Mouse (Mus musculus): ENCODE measurements at regions not wholly inside any gene's neighbourhood (a gene's known extent, or its start where the extent isn't known, plus 50 kb on each side); places are given as distances from the start of the nearest gene placed in this dataset.

- no peak for TF ChIP-seq NANOG (IDR thresholded peaks at IDR 0.05; ENCODE audit: borderline replicate concordance, low read length)
- TF ChIP-seq CTCF (conservative IDR thresholded peaks at IDR 0.05; ENCODE audit: low read length) = no peak
- no peak for TF ChIP-seq POU5F1 (IDR thresholded peaks at IDR 0.05; ENCODE audit: borderline replicate concordance, low read length)
- H3K27me3 ChIP-seq (ENCODE audit: insufficient read depth, low read length) = no peaks in the 10 kb centered on the region
- H3K4me1 ChIP-seq (replicated peaks; ENCODE audit: low read depth, low read length) = no peaks in the 10 kb centered on the region
- no peaks in the 10 kb centered on the region for H3K36me3 ChIP-seq (ENCODE audit: insufficient read depth, low read length)
- peaks cover 4% of the 10 kb centered on the region; the same call in 1 of the 2 replicates for H3K9me3 ChIP-seq (ENCODE audit: low read length)
- H3K4me3 ChIP-seq (replicated peaks; ENCODE audit: low read length) = no peak overlapping the region
Measured at GRCm38 (mm10) chr16:93392024-93392675, 211.7 kb downstream of the Setd4 start.

GRCm38 (mm10) chr16:93387578-93388116, 216.2 kb downstream of the Setd4 start:
- Histone ChIP-seq H3K27me3 (ENCODE audit: insufficient read depth, low read length) (no peaks in the 10 kb centered on the region), H3K4me3 (replicated peaks; ENCODE audit: low read length) (no peak overlapping the region), H3K9me3 (ENCODE audit: low read length) (no peaks in the 10 kb centered on the region), H3K4me1 (replicated peaks; ENCODE audit: low read depth, low read length) (no peaks in the 10 kb centered on the region), H3K36me3 (ENCODE audit: insufficient read depth, low read length) (no peaks in the 10 kb centered on the region)
- no peak for TF ChIP-seq NANOG (IDR thresholded peaks at IDR 0.05; ENCODE audit: borderline replicate concordance, low read length)
- TF ChIP-seq POU5F1 (IDR thresholded peaks at IDR 0.05; ENCODE audit: borderline replicate concordance, low read length) = no peak
- TF ChIP-seq CTCF (conservative IDR thresholded peaks at IDR 0.05; ENCODE audit: low read length) = no peak

- no peaks in the 10 kb centered on the region for H3K36me3 ChIP-seq (ENCODE audit: insufficient read depth, low read length)
- no peak overlapping the region for H3K4me3 ChIP-seq (replicated peaks; ENCODE audit: low read length)
- TF ChIP-seq POU5F1 (IDR thresholded peaks at IDR 0.05; ENCODE audit: borderline replicate concordance, low read length) = no peak
- TF ChIP-seq NANOG (IDR thresholded peaks at IDR 0.05; ENCODE audit: borderline replicate concordance, low read length) = no peak
- TF ChIP-seq CTCF (conservative IDR thresholded peaks at IDR 0.05; ENCODE audit: low read length) = no peak
- H3K9me3 ChIP-seq (ENCODE audit: low read length) = no peaks in the 10 kb centered on the region
- no peaks in the 10 kb centered on the region for H3K4me1 ChIP-seq (replicated peaks; ENCODE audit: low read depth, low read length)
- no peaks in the 10 kb centered on the region; the same call in 1 of the 2 replicates for H3K27me3 ChIP-seq (ENCODE audit: insufficient read depth, low read length)
Measured at GRCm38 (mm10) chr16:93384039-93384537, 219.8 kb downstream of the Setd4 start.

DNA sequence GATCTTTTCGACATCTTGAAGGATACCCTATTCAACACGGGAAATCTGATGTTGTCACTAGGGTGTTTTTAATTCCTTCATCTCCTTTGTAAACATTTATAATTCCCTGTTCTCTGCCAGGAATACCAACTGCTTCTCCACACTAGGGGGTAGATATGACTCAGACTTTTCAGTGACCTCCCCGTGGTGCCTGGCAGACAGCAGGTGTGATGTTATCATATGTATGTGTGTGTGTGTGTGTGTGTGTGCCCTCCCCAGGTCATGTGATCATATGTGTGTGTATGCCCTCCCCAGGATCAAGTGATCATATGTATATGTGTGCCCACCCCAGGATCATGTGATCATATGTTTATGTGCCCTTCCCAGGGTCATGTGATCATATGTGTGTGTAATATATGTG, 220.9 kb downstream of the Setd4 start:
- no peaks in the 10 kb centered on the region; the same call in 1 of the 2 replicates for H3K27me3 ChIP-seq (ENCODE audit: insufficient read depth, low read length)
- no peaks in the 10 kb centered on the region for H3K36me3 ChIP-seq (ENCODE audit: insufficient read depth, low read length)
- no peaks in the 10 kb centered on the region for H3K4me1 ChIP-seq (replicated peaks; ENCODE audit: low read depth, low read length)
- H3K4me3 ChIP-seq (replicated peaks; ENCODE audit: low read length) = no peak overlapping the region
- no peaks in the 10 kb centered on the region for H3K9me3 ChIP-seq (ENCODE audit: low read length)
- no peak for TF ChIP-seq NANOG (IDR thresholded peaks at IDR 0.05; ENCODE audit: borderline replicate concordance, low read length)
- TF ChIP-seq CTCF (conservative IDR thresholded peaks at IDR 0.05; ENCODE audit: low read length) = no peak
- no peak for TF ChIP-seq POU5F1 (IDR thresholded peaks at IDR 0.05; ENCODE audit: borderline replicate concordance, low read length)

GRCm38 (mm10) chr16:93380717-93381671, 222.9 kb downstream of the Setd4 start:
- H3K4me3 ChIP-seq (replicated peaks; ENCODE audit: low read length) = no peak overlapping the region
- H3K36me3 ChIP-seq (ENCODE audit: insufficient read depth, low read length) = no peaks in the 10 kb centered on the region
- H3K4me1 ChIP-seq (replicated peaks; ENCODE audit: low read depth, low read length) = no peaks in the 10 kb centered on the region
- TF ChIP-seq POU5F1 (IDR thresholded peaks at IDR 0.05; ENCODE audit: borderline replicate concordance, low read length) = no peak
- TF ChIP-seq NANOG (IDR thresholded peaks at IDR 0.05; ENCODE audit: borderline replicate concordance, low read length) = no peak
- no peak for TF ChIP-seq CTCF (conservative IDR thresholded peaks at IDR 0.05; ENCODE audit: low read length)
- H3K9me3 ChIP-seq (ENCODE audit: low read length) = no peaks in the 10 kb centered on the region
- no peaks in the 10 kb centered on the region; the same call in 1 of the 2 replicates for H3K27me3 ChIP-seq (ENCODE audit: insufficient read depth, low read length)

DNA sequence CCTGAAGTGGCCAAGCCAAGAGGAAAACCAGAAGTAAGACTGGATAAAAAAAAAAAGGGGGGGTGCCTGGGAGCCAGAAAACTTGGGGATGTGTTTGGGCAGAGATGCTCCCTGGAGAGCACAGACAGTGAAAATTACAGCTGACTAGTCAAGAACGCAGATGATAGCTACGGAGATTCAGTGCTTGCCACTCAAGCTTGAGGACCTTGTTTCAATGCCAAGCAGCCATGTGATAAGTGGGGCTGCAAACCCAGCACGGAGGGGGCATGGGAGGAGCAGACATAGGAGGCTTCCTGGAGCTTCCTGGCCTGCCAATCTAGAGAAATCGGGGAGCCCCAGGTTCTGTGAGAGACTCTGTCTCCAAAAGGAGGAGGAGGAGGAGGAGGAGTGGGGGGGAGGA, 223.7 kb downstream of the Setd4 start:
- Histone ChIP-seq H3K36me3 (ENCODE audit: insufficient read depth, low read length) (no peaks in the 10 kb centered on the region), H3K4me1 (replicated peaks; ENCODE audit: low read depth, low read length) (no peaks in the 10 kb centered on the region), H3K9me3 (ENCODE audit: low read length) (no peaks in the 10 kb centered on the region), H3K4me3 (replicated peaks; ENCODE audit: low read length) (no peak overlapping the region), H3K27me3 (ENCODE audit: insufficient read depth, low read length) (no peaks in the 10 kb centered on the region; the same call in 1 of the 2 replicates)
- TF ChIP-seq NANOG (IDR thresholded peaks at IDR 0.05; ENCODE audit: borderline replicate concordance, low read length) (no peak), POU5F1 (IDR thresholded peaks at IDR 0.05; ENCODE audit: borderline replicate concordance, low read length) (no peak), CTCF (conservative IDR thresholded peaks at IDR 0.05; ENCODE audit: low read length) (no peak)

GRCm38 (mm10) chr16:93379611-93380010, 224.3 kb downstream of the Setd4 start:
- no peak overlapping the region for H3K4me3 ChIP-seq (replicated peaks; ENCODE audit: low read length)
- no peaks in the 10 kb centered on the region for H3K36me3 ChIP-seq (ENCODE audit: insufficient read depth, low read length)
- no peaks in the 10 kb centered on the region for H3K9me3 ChIP-seq (ENCODE audit: low read length)
- TF ChIP-seq POU5F1 (IDR thresholded peaks at IDR 0.05; ENCODE audit: borderline replicate concordance, low read length) = no peak
- no peak for TF ChIP-seq CTCF (conservative IDR thresholded peaks at IDR 0.05; ENCODE audit: low read length)
- TF ChIP-seq NANOG (IDR thresholded peaks at IDR 0.05; ENCODE audit: borderline replicate concordance, low read length) = no peak
- H3K4me1 ChIP-seq (replicated peaks; ENCODE audit: low read depth, low read length) = no peaks in the 10 kb centered on the region
- H3K27me3 ChIP-seq (ENCODE audit: insufficient read depth, low read length) = no peaks in the 10 kb centered on the region; the same call in 1 of the 2 replicates

DNA sequence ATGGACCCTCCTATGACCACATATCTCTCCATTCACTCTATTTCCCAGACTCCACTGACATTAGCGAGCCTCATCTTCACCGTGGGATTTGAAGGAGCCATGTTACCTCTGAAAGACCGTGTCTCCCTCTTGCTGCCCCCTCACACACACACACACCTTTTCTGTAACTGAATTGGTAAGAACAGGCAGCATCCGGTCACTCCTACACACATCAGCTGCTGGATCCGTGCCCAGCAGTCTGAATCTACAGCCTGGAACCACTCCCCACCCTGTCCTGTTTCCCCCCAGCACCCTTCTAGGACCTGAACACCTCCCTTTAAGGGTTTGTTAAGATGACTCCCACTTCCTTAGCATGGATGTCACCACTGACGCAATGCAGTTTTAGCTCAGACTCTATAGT, 229.2 kb downstream of the Setd4 start:
- Histone ChIP-seq H3K4me1 (replicated peaks; ENCODE audit: low read depth, low read length) (no peaks in the 10 kb centered on the region), H3K9me3 (ENCODE audit: low read length) (no peaks in the 10 kb centered on the region), H3K27me3 (ENCODE audit: insufficient read depth, low read length) (no peaks in the 10 kb centered on the region), H3K36me3 (ENCODE audit: insufficient read depth, low read length) (no peaks in the 10 kb centered on the region), H3K4me3 (replicated peaks; ENCODE audit: low read length) (no peak overlapping the region)
- TF ChIP-seq POU5F1 (IDR thresholded peaks at IDR 0.05; ENCODE audit: borderline replicate concordance, low read length) (no peak), NANOG (IDR thresholded peaks at IDR 0.05; ENCODE audit: borderline replicate concordance, low read length) (no peak), CTCF (conservative IDR thresholded peaks at IDR 0.05; ENCODE audit: low read length) (no peak)

Measured in E14TG2a.4 (cell line).